Mouse (Mus musculus) liver, adult 2 months (tissue): Measurements from ENCODE around the gene Calcr.

Experiments used
- CTCF ChIP-seq: fragments of 200-500 bp; IDR thresholded peaks from 2 replicates; pipeline ENCODE4 v1.5.1; 2011; ENCODE audit warnings: low read depth, low read length, control low read depth
- POLR2A ChIP-seq: fragments of 200-500 bp; IDR thresholded peaks from 2 replicates; pipeline ENCODE4 v1.6.1; 2011; ENCODE audit warnings: low read length, control low read depth; ENCODE audit not compliant: insufficient read depth; ENCODE audit errors: extremely low read depth

DNA sequence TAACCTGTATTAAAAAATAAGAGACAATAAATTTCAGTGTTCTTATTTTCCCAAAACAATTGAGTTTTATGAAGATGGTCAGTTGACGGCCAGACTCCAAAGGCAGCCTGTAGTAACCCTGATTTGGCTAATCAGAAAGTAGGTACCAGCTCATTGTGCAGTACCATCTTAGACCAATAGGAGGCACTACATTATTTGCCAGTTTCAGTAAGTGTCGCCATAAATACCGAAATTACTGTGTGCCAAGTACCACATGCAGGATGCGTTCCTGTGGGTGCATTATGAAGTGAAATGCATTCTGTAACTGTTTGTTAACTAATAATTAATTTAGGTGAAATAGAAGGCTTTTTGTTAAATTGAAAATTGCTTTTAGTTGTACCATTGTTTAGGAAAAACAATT lies 106.1 kb downstream of the Calcr start:
- TF ChIP-seq CTCF, result no peak
- TF ChIP-seq POLR2A, result no peak
